Mouse (Mus musculus) R1 (cell line): ENCODE data around the gene Neu4.
"Not testable (repeated sequence)": the region's sequence is repeated elsewhere in the genome, so short reads cannot be mapped to it uniquely, and the experiment has no call there.

Source experiments
- DNase-seq: peaks from one replicate; pipeline ENCODE4 v3.0.0-alpha.2; 2018; ENCODE audit warnings: low read depth, low spot score

Gene Neu4

GRCm38 (mm10) chr1:94053530-94054216, 33.4 kb downstream of the Neu4 start:
- DNase-seq: no peak

- DNase-seq: no peak
Observed at GRCm38 (mm10) chr1:94054481-94054880, 34.2 kb downstream of the Neu4 start.

- DNase-seq: no peak
Observed at GRCm38 (mm10) chr1:94055966-94056365, 35.7 kb downstream of the Neu4 start.

- DNase-seq: no peak
Observed at GRCm38 (mm10) chr1:94057401-94057800, 37.1 kb downstream of the Neu4 start.

GRCm38 (mm10) chr1:94058281-94058680, 38.0 kb downstream of the Neu4 start:
- not testable (repeated sequence) for DNase-seq

GRCm38 (mm10) chr1:94074756-94075155, 54.5 kb downstream of the Neu4 start:
- DNase-seq: no peak

GRCm38 (mm10) chr1:94076702-94077101, 56.5 kb downstream of the Neu4 start:
- no peak for DNase-seq
